Mouse (Mus musculus): ENCODE measurements around the gene Hax1.

DNA sequence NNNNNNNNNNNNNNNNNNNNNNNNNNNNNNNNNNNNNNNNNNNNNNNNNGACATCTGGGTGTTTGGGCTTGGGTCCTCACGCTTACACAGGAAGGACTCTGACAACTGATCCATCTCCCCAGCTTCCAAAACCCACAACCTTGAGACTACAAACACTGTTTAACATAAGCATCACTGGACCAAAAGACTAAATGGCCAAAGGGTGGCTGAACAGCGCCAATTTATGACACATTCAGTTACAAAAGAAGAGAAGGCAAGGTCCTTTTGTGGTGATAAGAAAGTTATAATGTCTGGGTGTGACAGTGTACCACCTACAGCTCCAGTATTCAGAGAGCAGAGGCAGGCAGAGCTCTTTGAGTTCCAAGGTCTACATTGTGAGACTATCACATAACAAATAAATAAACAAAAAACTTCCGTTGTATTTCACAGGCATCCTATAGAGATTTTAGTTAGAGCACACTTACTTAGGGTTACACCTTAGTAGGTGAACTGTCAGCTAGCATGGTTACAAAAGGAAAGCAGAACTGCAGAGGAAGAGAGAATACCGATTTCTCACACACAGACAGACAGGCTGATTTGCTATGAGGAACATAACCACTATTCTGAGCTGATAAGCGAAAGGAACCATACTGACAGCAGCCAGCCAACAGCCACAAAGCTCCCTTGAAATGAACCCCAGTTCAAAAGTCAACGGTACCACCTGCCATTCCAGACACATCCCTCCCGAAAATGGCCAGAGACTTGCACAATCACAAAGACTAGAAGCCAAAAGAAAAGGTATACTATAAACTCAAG is 42.2 kb downstream of the Hax1 start:
- no peak for TF ChIP-seq POLR2A (IDR thresholded peaks at IDR 0.05; ENCODE audit: insufficient read depth, low read length)
- TF ChIP-seq CTCF (IDR thresholded peaks at IDR 0.05; ENCODE audit: low read depth, low read length) = no peak
